Mouse (Mus musculus): ENCODE measurements around the gene Rbm6. TPM values are rescaled to one million over a fixed set of nuclear protein-coding genes. Genes with fewer than 3 reads are reported as not detected.

The Rbm6 gene
- total and polyA plus RNA-seq, 2 experiments = 9.9 to 34.4 TPM

- Histone ChIP-seq H3K36me3 (ENCODE audit: control insufficient read depth, insufficient read depth, low read length) (no peaks in the 10 kb centered on the region), H3K27me3 (ENCODE audit: control insufficient read depth, insufficient read depth, low read length) (no peaks in the 10 kb centered on the region), H3K9ac (ENCODE audit: low read depth, low read length) (no peak overlapping the region), H3K4me3 (ENCODE audit: insufficient read depth, low read depth, low read length) (no peak overlapping the region), H3K27ac (replicated peaks; ENCODE audit: insufficient read depth, low read depth, low read length) (peak overlapping the region; percentile 70), H3K4me1 (ENCODE audit: control insufficient read depth, insufficient read depth, low read length) (peaks cover 4% of the 10 kb centered on the region), H3K79me2 (ENCODE audit: control insufficient read depth, insufficient read depth, low read length) (no peaks in the 10 kb centered on the region)
- TF ChIP-seq POLR2A (IDR thresholded peaks at IDR 0.05; ENCODE audit: extremely low read depth, insufficient read depth, low read length) (no peak), CTCF (IDR thresholded peaks at IDR 0.05; ENCODE audit: low read depth, low read length) (no peak)
- DNase-seq (ENCODE audit: extremely low read depth, low read depth, low spot score) = no peak
- 86% methylated on average over 1 of the region's 1 CpGs for WGBS
Measured at GRCm38 (mm10) chr9:107724796-107725195, 148.2 kb downstream of the Rbm6 start.

- Histone ChIP-seq H3K36me3 (ENCODE audit: control insufficient read depth, insufficient read depth, low read length) (no peaks in the 10 kb centered on the region), H3K4me3 (ENCODE audit: insufficient read depth, low read depth, low read length) (no peak overlapping the region), H3K79me2 (ENCODE audit: control insufficient read depth, insufficient read depth, low read length) (no peaks in the 10 kb centered on the region), H3K27me3 (ENCODE audit: control insufficient read depth, insufficient read depth, low read length) (no peaks in the 10 kb centered on the region), H3K27ac (replicated peaks; ENCODE audit: insufficient read depth, low read depth, low read length) (peak overlapping the region; percentile 70), H3K9ac (ENCODE audit: low read depth, low read length) (no peak overlapping the region), H3K4me1 (ENCODE audit: control insufficient read depth, insufficient read depth, low read length) (peaks cover 4% of the 10 kb centered on the region)
- TF ChIP-seq CTCF (IDR thresholded peaks at IDR 0.05; ENCODE audit: low read depth, low read length) = no peak
- TF ChIP-seq POLR2A (IDR thresholded peaks at IDR 0.05; ENCODE audit: extremely low read depth, insufficient read depth, low read length) = no peak
- WGBS = 11% methylated on average over 11 of the region's 11 CpGs
- DNase-seq (ENCODE audit: extremely low read depth, low read depth, low spot score) = peak; percentile 67
Measured at GRCm38 (mm10) chr9:107723794-107724531, 149.1 kb downstream of the Rbm6 start.

Other genes starting within 250 kb of the Rbm6 start
- gene Gnai2, start 237.9 kb downstream of the Rbm6 start, total RNA-seq (2014; rRNA removed) = 31.6 and 44.8 TPM in 2 replicates
- gene Gnai2, start 237.9 kb downstream of the Rbm6 start, polyA plus RNA-seq (2012; rRNA removed) = 117 and 122 TPM in 2 replicates
- 982 and 1,378 TPM in 2 replicates for gene Slc38a3, start 203.7 kb downstream of the Rbm6 start, total RNA-seq (2014; rRNA removed)
- gene Slc38a3, start 203.7 kb downstream of the Rbm6 start, polyA plus RNA-seq (2012; rRNA removed) = 3,567 and 4,585 TPM in 2 replicates
- 3.2 and 6.3 TPM in 2 replicates for gene Gnat1, start 193.5 kb downstream of the Rbm6 start, total RNA-seq (2014; rRNA removed)
- 5.5 and 7.1 TPM in 2 replicates for gene Gnat1, start 193.5 kb downstream of the Rbm6 start, polyA plus RNA-seq (2012; rRNA removed)
- 3.5 and 4.6 TPM in 2 replicates for gene Sema3f, start 162.8 kb downstream of the Rbm6 start, total RNA-seq (2014; rRNA removed)
- gene Sema3f, start 162.8 kb downstream of the Rbm6 start, polyA plus RNA-seq (2012; rRNA removed) = 6.7 and 8.9 TPM in 2 replicates
- 46.2 and 48.3 TPM in 2 replicates for gene Rbm5, start 102.2 kb downstream of the Rbm6 start, total RNA-seq (2014; rRNA removed)
- 18.1 and 31.3 TPM in 2 replicates for gene Rbm5, start 102.2 kb downstream of the Rbm6 start, polyA plus RNA-seq (2012; rRNA removed)
- 9.2 and 12.4 TPM in 2 replicates for gene Mon1a, start 14.9 kb upstream of the Rbm6 start, total RNA-seq (2014; rRNA removed)
- gene Mon1a, start 14.9 kb upstream of the Rbm6 start, polyA plus RNA-seq (2012; rRNA removed) = 29.2 and 29.6 TPM in 2 replicates
- 0.18 and 0.27 TPM in 2 replicates for gene Mst1r, start 33.6 kb upstream of the Rbm6 start, total RNA-seq (2014; rRNA removed)
- 0.70 and 1.2 TPM in 2 replicates for gene Mst1r, start 33.6 kb upstream of the Rbm6 start, polyA plus RNA-seq (2012; rRNA removed)
- not detected in 2 replicates for gene Actl11, start 55.2 kb upstream of the Rbm6 start, total RNA-seq (2014; rRNA removed)
- not detected in 2 replicates for gene Actl11, start 55.2 kb upstream of the Rbm6 start, polyA plus RNA-seq (2012; rRNA removed)
- 0.07 TPM in 1 of 2 replicates, not detected in the other for gene Camkv, start 62.4 kb upstream of the Rbm6 start, total RNA-seq (2014; rRNA removed)
- not detected in 2 replicates for gene Camkv, start 62.4 kb upstream of the Rbm6 start, polyA plus RNA-seq (2012; rRNA removed)
- 0.18 and 0.40 TPM in 2 replicates for gene Traip, start 76.9 kb upstream of the Rbm6 start, total RNA-seq (2014; rRNA removed)
- gene Traip, start 76.9 kb upstream of the Rbm6 start, polyA plus RNA-seq (2012; rRNA removed) = 0.12 and 0.21 TPM in 2 replicates
- 16.4 and 22.0 TPM in 2 replicates for gene Uba7, start 102.3 kb upstream of the Rbm6 start, total RNA-seq (2014; rRNA removed)
- 19.3 and 30.6 TPM in 2 replicates for gene Uba7, start 102.3 kb upstream of the Rbm6 start, polyA plus RNA-seq (2012; rRNA removed)
- not detected in 2 replicates for gene Gm20661, start 109.8 kb upstream of the Rbm6 start, total RNA-seq (2014; rRNA removed)
- 0.10 TPM in 1 of 2 replicates, not detected in the other for gene Gm20661, start 109.8 kb upstream of the Rbm6 start, polyA plus RNA-seq (2012; rRNA removed)
- gene Inka1, start 112.6 kb upstream of the Rbm6 start, total RNA-seq (2014; rRNA removed) = 0.87 and 1.3 TPM in 2 replicates
- gene Inka1, start 112.6 kb upstream of the Rbm6 start, polyA plus RNA-seq (2012; rRNA removed) = 1.1 and 1.7 TPM in 2 replicates
- gene Cdhr4, start 119.3 kb upstream of the Rbm6 start, total RNA-seq (2014; rRNA removed) = not detected in 2 replicates
- 0.19 and 0.44 TPM in 2 replicates for gene Cdhr4, start 119.3 kb upstream of the Rbm6 start, polyA plus RNA-seq (2012; rRNA removed)
- 1.7 TPM in 1 of 2 replicates, not detected in the other for gene Gm20662, start 123.1 kb upstream of the Rbm6 start, total RNA-seq (2014; rRNA removed)
- gene Gm20662, start 123.1 kb upstream of the Rbm6 start, polyA plus RNA-seq (2012; rRNA removed) = 0.44 and 0.76 TPM in 2 replicates
- gene Ip6k1, start 129.3 kb upstream of the Rbm6 start, total RNA-seq (2014; rRNA removed) = 40.1 and 47.7 TPM in 2 replicates
- 45.7 and 46.3 TPM in 2 replicates for gene Ip6k1, start 129.3 kb upstream of the Rbm6 start, polyA plus RNA-seq (2012; rRNA removed)
- 14.0 and 54.7 TPM in 2 replicates for gene Gmppb, start 176.0 kb upstream of the Rbm6 start, total RNA-seq (2014; rRNA removed)
- 16.5 and 21.4 TPM in 2 replicates for gene Gmppb, start 176.0 kb upstream of the Rbm6 start, polyA plus RNA-seq (2012; rRNA removed)
- gene Amigo3, start 179.9 kb upstream of the Rbm6 start, total RNA-seq (2014; rRNA removed) = 0.37 and 0.47 TPM in 2 replicates
- gene Amigo3, start 179.9 kb upstream of the Rbm6 start, polyA plus RNA-seq (2012; rRNA removed) = 1.2 and 2.8 TPM in 2 replicates
- gene Mst1, start 207.2 kb upstream of the Rbm6 start, total RNA-seq (2014; rRNA removed) = 143 and 177 TPM in 2 replicates
- 203 and 264 TPM in 2 replicates for gene Mst1, start 207.2 kb upstream of the Rbm6 start, polyA plus RNA-seq (2012; rRNA removed)
- gene Rnf123, start 210.1 kb upstream of the Rbm6 start, total RNA-seq (2014; rRNA removed) = 19.6 and 29.6 TPM in 2 replicates
- gene Rnf123, start 210.1 kb upstream of the Rbm6 start, polyA plus RNA-seq (2012; rRNA removed) = 79.8 and 97.5 TPM in 2 replicates
- gene Apeh, start 221.4 kb upstream of the Rbm6 start, total RNA-seq (2014; rRNA removed) = 53.3 and 54.3 TPM in 2 replicates
- 89.0 and 116 TPM in 2 replicates for gene Apeh, start 221.4 kb upstream of the Rbm6 start, polyA plus RNA-seq (2012; rRNA removed)